Mouse (Mus musculus) small intestine, adult 2 months (tissue): ENCODE results near the gene Nin.

Source experiments
- CTCF ChIP-seq: fragments of 200-500 bp; IDR thresholded peaks from 2 replicates; pipeline ENCODE4 v1.5.1; 2012; ENCODE audit warnings: low read depth, mild to moderate bottlenecking, control low read depth, inconsistent platforms, low read length, moderate library complexity, mixed read lengths; ENCODE audit not compliant: insufficient replicate concordance, insufficient read length; ENCODE audit errors: extremely low read depth
- POLR2A ChIP-seq: fragments of 200-500 bp; IDR thresholded peaks from 2 replicates; pipeline ENCODE4 v1.6.1; 2012; ENCODE audit warnings: low read depth, mild to moderate bottlenecking, control low read depth, inconsistent platforms, low read length, moderate library complexity

- TF ChIP-seq POLR2A (no peak), CTCF (no peak)
Observed at GRCm38 (mm10) chr12:70104776-70105420, 8.6 kb downstream of the Nin start.
